Mouse (Mus musculus) spleen, adult 2 months (tissue): ENCODE measurements around the gene Cpeb1.

Experiments
- CTCF ChIP-seq: fragments of 200-500 bp; IDR thresholded peaks from 2 replicates; pipeline ENCODE4 v1.5.1; 2011; ENCODE audit warnings: mild to moderate bottlenecking, inconsistent platforms; ENCODE audit not compliant: insufficient read depth, insufficient read length, insufficient replicate concordance; ENCODE audit errors: extremely low read depth
- POLR2A ChIP-seq: fragments of 200-500 bp; IDR thresholded peaks from 2 replicates; pipeline ENCODE4 v1.6.1; 2011; ENCODE audit warnings: low read depth, low read length, inconsistent platforms

- no peak for TF ChIP-seq POLR2A
- TF ChIP-seq CTCF = no peak
Measured at GRCm38 (mm10) chr7:81326859-81327258, 128.4 kb downstream of the Cpeb1 start.
